Mouse (Mus musculus): ENCODE measurements around the gene Kdm5a. TPM values are rescaled to one million over a fixed set of nuclear protein-coding genes. Genes with fewer than 3 reads are reported as not detected.

The Kdm5a gene
- total RNA-seq, 2 experiments from 2014 or later = 34.9 to 40.2 TPM

Other genes starting within 250 kb of the Kdm5a start
- gene D330020A13Rik, start 69.8 kb upstream of the Kdm5a start, total RNA-seq (2021) = not detected
- under 1 TPM; 0.81 to 0.88 TPM for gene B4galnt3, start 69.6 kb upstream of the Kdm5a start, total RNA-seq (2021)
- gene Ccdc77, start 250 bp downstream of the Kdm5a start, total RNA-seq (2021) = 1 to 10 TPM; 6.1 to 9.2 TPM
- 1 to 10 TPM; 5.0 to 6.6 TPM for gene Il17ra, start 99.1 kb downstream of the Kdm5a start, total RNA-seq (2021)
- gene Tmem121b, start 129.7 kb downstream of the Kdm5a start, total RNA-seq (2021) = 10 to 100 TPM; 41.3 to 42.2 TPM
- 10 to 100 TPM; 34.2 to 38.1 TPM for gene Hdhd5, start 167.2 kb downstream of the Kdm5a start, total RNA-seq (2021)

Data from layer of hippocampus, postnatal 14 days (tissue).